Mouse (Mus musculus) T-cell, adult 2 months (primary cell): Measurements from ENCODE around the gene Ppp1r3g.
A peak's percentile ranks its signal among the peaks of the same experiment; 100 is the strongest.

ENCODE experiments used
- DNase-seq: peaks from one replicate; pipeline ENCODE4 v3.0.0; 2022; ENCODE audit warnings: low spot score

Ppp1r3g gene

GRCm38 (mm10) chr13:35995231-35995630 lies 36.6 kb downstream of the Ppp1r3g start:
- DNase-seq: no peak

GRCm38 (mm10) chr13:35995696-35996426 lies 37.2 kb downstream of the Ppp1r3g start:
- DNase-seq: no peak

GRCm38 (mm10) chr13:35997606-35998005 lies 39.0 kb downstream of the Ppp1r3g start:
- no peak for DNase-seq

GRCm38 (mm10) chr13:36000798-36001197 lies 42.2 kb downstream of the Ppp1r3g start:
- no peak for DNase-seq

- no peak for DNase-seq
Observed at GRCm38 (mm10) chr13:36009981-36010380, 51.3 kb downstream of the Ppp1r3g start.

DNA sequence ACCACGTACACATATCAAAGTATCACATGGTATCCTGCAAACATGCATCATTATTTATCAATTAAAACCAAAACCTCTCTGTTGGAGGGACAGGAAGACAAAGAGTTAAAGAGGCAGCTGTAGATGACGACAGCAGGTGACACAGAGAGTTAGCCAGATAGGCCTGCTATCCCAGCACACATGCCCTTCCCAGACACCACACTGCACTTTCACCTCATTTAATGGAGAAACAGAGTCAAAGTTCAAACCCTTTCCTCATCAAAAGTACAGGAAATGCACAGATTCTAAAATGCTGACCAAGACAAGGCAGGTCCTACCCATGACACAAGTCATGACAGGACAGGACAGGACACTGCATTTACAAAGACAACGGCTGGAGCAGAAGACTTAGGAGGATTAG lies 57.0 kb downstream of the Ppp1r3g start:
- DNase-seq: no peak

DNA sequence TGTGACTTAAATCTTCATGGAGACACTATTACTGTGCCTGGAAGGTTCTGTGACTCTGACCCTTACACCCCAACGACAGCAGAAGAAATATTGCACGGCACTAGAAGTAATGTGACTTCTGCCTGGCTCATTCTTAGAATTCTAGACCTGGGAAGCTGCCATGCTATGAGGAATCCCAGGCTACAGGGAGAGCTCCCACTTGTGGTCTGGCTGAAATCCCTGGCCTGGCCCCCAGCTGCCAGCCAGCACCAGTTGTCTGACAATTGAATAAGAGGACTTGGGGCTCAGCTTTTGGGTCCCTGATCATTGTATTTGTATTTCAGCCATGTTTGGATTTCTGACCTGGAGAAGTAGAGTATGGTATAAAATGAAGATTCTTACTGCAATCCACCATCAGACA lies 59.4 kb downstream of the Ppp1r3g start:
- DNase-seq: no peak

DNA sequence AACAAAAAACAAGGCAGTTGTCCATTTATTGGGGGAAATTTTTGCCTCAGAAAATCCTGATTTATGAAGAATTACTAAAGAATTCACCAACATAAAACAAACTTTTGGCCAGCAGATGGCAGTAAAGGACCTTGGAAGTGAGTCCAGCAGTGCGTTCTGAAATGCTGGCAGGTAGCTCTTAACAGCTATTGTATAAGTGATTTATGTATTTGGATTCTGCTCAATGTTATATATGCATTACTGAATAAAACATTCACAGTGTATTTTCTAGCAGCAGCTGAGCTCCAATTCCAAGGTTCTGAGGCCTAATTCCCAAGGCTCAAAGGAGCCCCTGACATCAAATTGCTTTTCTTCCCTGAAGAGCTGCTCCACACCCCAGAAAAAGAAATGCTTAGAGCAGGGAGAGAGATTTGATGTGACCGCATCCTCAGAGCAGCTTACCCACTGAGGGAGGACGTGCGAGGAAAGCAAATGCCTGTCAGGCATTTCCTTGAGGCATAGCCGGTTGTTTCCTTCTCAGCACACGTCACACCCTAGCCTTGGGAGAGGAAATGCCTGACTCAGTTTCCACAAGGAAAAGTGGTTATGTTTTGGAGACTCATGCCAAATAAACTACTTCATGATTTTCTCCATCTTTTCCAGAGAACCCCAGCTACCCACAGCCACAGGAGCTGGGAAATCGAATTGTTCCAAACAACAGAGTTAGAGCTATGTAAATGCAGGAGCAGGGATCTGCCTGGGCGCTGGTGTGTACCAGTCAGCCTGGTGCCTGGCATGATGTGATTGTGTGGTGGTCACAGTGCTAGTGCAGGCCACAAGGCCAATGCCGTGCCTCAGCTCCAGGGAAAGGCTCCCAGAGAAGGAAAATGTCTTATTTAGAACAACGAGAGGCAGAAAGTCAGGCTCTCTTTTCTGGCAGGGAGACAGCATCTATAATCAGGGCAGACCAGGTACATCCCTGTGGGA lies 61.0 kb downstream of the Ppp1r3g start:
- DNase-seq: peak; percentile 41
